Mouse (Mus musculus): ENCODE data around the gene Prr7.
A peak's percentile ranks its signal among the peaks of the same experiment; 100 is the strongest.
"Not testable (repeated sequence)": the region's sequence is repeated elsewhere in the genome, so short reads cannot be mapped to it uniquely, and the experiment has no call there.

Gene Prr7

GRCm38 (mm10) chr13:55464027-55464884 lies at the start of gene Prr7:
Gene Prr7, plus strand, starts transcription at chr13:55464267.
- DNase-seq (ENCODE audit: extremely low spot score, low spot score) = peak; percentile 85

- peak; percentile 67 for DNase-seq (ENCODE audit: extremely low spot score, low spot score)
Observed at GRCm38 (mm10) chr13:55414743-55415380, 49.2 kb upstream of the Prr7 start, which contains the start of gene Pfn3. Gene Pfn3, minus strand, starts transcription at chr13:55415232.

- DNase-seq (ENCODE audit: extremely low spot score, low spot score) = peak; percentile 86
Observed at GRCm38 (mm10) chr13:55418004-55418403, 46.1 kb upstream of the Prr7 start.

- no peak for DNase-seq (ENCODE audit: extremely low spot score, low spot score)
Observed at GRCm38 (mm10) chr13:55419142-55419541, 44.9 kb upstream of the Prr7 start.

GRCm38 (mm10) chr13:55420018-55420932 lies 43.8 kb upstream of the Prr7 start:
- peak; percentile 22 for DNase-seq (ENCODE audit: extremely low spot score, low spot score)

GRCm38 (mm10) chr13:55420933-55421800 lies 42.9 kb upstream of the Prr7 start:
- DNase-seq (ENCODE audit: extremely low spot score, low spot score) = peak; percentile 57

- no peak for DNase-seq (ENCODE audit: extremely low spot score, low spot score)
Observed at GRCm38 (mm10) chr13:55426613-55427012, 37.5 kb upstream of the Prr7 start, which contains the start of gene F12. Gene F12, minus strand, starts transcription at chr13:55426793.

- no peak for DNase-seq (ENCODE audit: extremely low spot score, low spot score)
Observed at GRCm38 (mm10) chr13:55429226-55429888, 34.7 kb upstream of the Prr7 start.

- DNase-seq (ENCODE audit: extremely low spot score, low spot score) = no peak
Observed at GRCm38 (mm10) chr13:55430566-55430965, 33.5 kb upstream of the Prr7 start.

- DNase-seq (ENCODE audit: extremely low spot score, low spot score) = no peak
Observed at GRCm38 (mm10) chr13:55431889-55432685, 32.0 kb upstream of the Prr7 start.

- not testable (repeated sequence) for DNase-seq (ENCODE audit: extremely low spot score, low spot score)
Observed at GRCm38 (mm10) chr13:55437111-55437629, 26.9 kb upstream of the Prr7 start.

- DNase-seq (ENCODE audit: extremely low spot score, low spot score) = no peak
Observed at GRCm38 (mm10) chr13:55443799-55444285, 20.2 kb upstream of the Prr7 start.

- no peak for DNase-seq (ENCODE audit: extremely low spot score, low spot score)
Observed at GRCm38 (mm10) chr13:55444286-55444936, 19.7 kb upstream of the Prr7 start.

GRCm38 (mm10) chr13:55444937-55445315 lies 19.1 kb upstream of the Prr7 start, which contains the start of gene Grk6:
Gene Grk6, plus strand, starts transcription at chr13:55445072.
- peak; percentile 99 for DNase-seq (ENCODE audit: extremely low spot score, low spot score)

- no peak for DNase-seq (ENCODE audit: extremely low spot score, low spot score)
Observed at GRCm38 (mm10) chr13:55445361-55446091, 18.5 kb upstream of the Prr7 start.

- no peak for DNase-seq (ENCODE audit: extremely low spot score, low spot score)
Observed at GRCm38 (mm10) chr13:55446483-55447105, 17.5 kb upstream of the Prr7 start.

GRCm38 (mm10) chr13:55447543-55447943 lies 16.5 kb upstream of the Prr7 start:
- DNase-seq (ENCODE audit: extremely low spot score, low spot score) = no peak
